Mouse (Mus musculus) hindbrain, postnatal 0 days (tissue): ENCODE measurements around the gene Cldn10. TPM values are rescaled to one million over a fixed set of nuclear protein-coding genes. Genes with fewer than 3 reads are reported as not detected.

Experiments
- ATAC-seq: fragments of 200-750 bp; cut with Nextera tagmentation; 2 replicates; pipeline ENCODE4 v1.8.0; 2017; ENCODE audit warnings: mild to moderate bottlenecking, moderate TSS enrichment, moderate library complexity
- DNase-seq: peaks from one replicate; pipeline ENCODE4 v3.0.0-alpha.2; 2015; ENCODE audit warnings: low spot score
- H3K27ac ChIP-seq: fragments of 300-500 bp; sonication (generic); 2 replicates; pipeline ENCODE4 v1.5.1; 2014; ENCODE audit warnings: mild to moderate bottlenecking
- H3K27me3 ChIP-seq: fragments of 300-500 bp; sonication (generic); 2 replicates; pipeline ENCODE4 v1.6.1; 2014; ENCODE audit warnings: low read length, mixed read lengths; ENCODE audit not compliant: insufficient read depth
- H3K36me3 ChIP-seq: fragments of 300-500 bp; sonication (generic); 2 replicates; pipeline ENCODE4 v1.6.1; 2014; ENCODE audit warnings: low read length, mixed read lengths; ENCODE audit not compliant: insufficient read depth
- H3K4me1 ChIP-seq: fragments of 300-500 bp; sonication (generic); 2 replicates; pipeline ENCODE4 v1.6.1; 2014; ENCODE audit warnings: antibody characterized with exemption, low read length, mixed read lengths; ENCODE audit not compliant: insufficient read depth
- H3K4me2 ChIP-seq: fragments of 300-500 bp; sonication (generic); 2 replicates; pipeline ENCODE4 v1.6.1; 2014; ENCODE audit warnings: low read depth, mild to moderate bottlenecking, low read length, moderate library complexity, mixed read lengths
- H3K4me3 ChIP-seq: fragments of 300-500 bp; sonication (generic); 2 replicates; pipeline ENCODE4 v1.5.1; 2014; ENCODE audit warnings: low read length
- H3K9ac ChIP-seq: fragments of 300-500 bp; sonication (generic); replicated peaks from 2 replicates; pipeline ENCODE4 v1.6.1; 2014; ENCODE audit warnings: mild to moderate bottlenecking, low read length, moderate library complexity, mixed read lengths
- H3K9me3 ChIP-seq: fragments of 300-500 bp; sonication (generic); 2 replicates; pipeline ENCODE4 v1.6.1; 2016; ENCODE audit warnings: low read length, mixed read lengths
- CTCF ChIP-seq: IDR thresholded peaks from 2 replicates; pipeline ENCODE4 v1.5.1; 2016; ENCODE audit warnings: antibody characterized with exemption, control low read depth, low read depth
- WGBS: fragments of 180-500 bp; shearing (Covaris S2); extraction: QIAGEN DNeasy Blood & Tissue Kit; methylation state at CpG from one replicate; pipeline ENCODE4 v1.1.7; 2014; 5-methylcytosine and 5-hydroxymethylcytosine counted together
- polyA plus RNA-seq: library from polyadenylated mRNA; unstranded; fragments of >200 nt; fragmentation: Nextera tagmentation; extraction: Ambion mirVana; gene quantifications from 2 replicates; pipeline ENCODE4 v1.2.1, GENCODE M21; 2015
- total RNA-seq: library from RNA; depleted of rRNA; stranded (reverse); fragments of >200 nt; gene quantifications from 2 replicates; pipeline ENCODE4 v1.2.3, GENCODE M21; 2014

Cldn10 gene
- total and polyA plus RNA-seq, 2 experiments from 2014 or later = 10.0 to 27.4 TPM

GRCm38 (mm10) chr14:118781601-118782000 lies 6.1 kb upstream of the Cldn10 start:
- no peaks in the 10 kb centered on the region for H3K36me3 ChIP-seq
- no peak for ATAC-seq
- WGBS = 88% methylated on average over 7 of the region's 7 CpGs

GRCm38 (mm10) chr14:118782241-118782640 lies 5.5 kb upstream of the Cldn10 start:
- H3K36me3 ChIP-seq = no peaks in the 10 kb centered on the region
- no peaks in the 10 kb centered on the region for H3K9me3 ChIP-seq
- no peak overlapping the region for H3K4me3 ChIP-seq
- ATAC-seq = no peak
- WGBS = 78% methylated on average over 3 of the region's 3 CpGs
- H3K4me2 ChIP-seq = no peak overlapping the region
- H3K9ac ChIP-seq = no peak overlapping the region
- H3K27ac ChIP-seq = no peak overlapping the region
- no peak for DNase-seq
- TF ChIP-seq CTCF = peak; percentile 10; the same call in 1 of the 2 replicates
- no peaks in the 10 kb centered on the region for H3K4me1 ChIP-seq
- no peaks in the 10 kb centered on the region for H3K27me3 ChIP-seq

More at GRCm38 (mm10) chr14:118781601-118782000, 6.1 kb upstream of the Cldn10 start:
- Histone ChIP-seq H3K4me2 (no peak overlapping the region), H3K9ac (no peak overlapping the region), H3K4me1 (no peaks in the 10 kb centered on the region), H3K9me3 (no peaks in the 10 kb centered on the region), H3K27me3 (no peaks in the 10 kb centered on the region), H3K4me3 (no peak overlapping the region), H3K27ac (no peak overlapping the region)
- TF ChIP-seq CTCF = no peak
- no peak for DNase-seq

GRCm38 (mm10) chr14:118783326-118783935 lies 4.3 kb upstream of the Cldn10 start:
- TF ChIP-seq CTCF = no peak
- no peak overlapping the region for H3K9ac ChIP-seq
- H3K27ac ChIP-seq = no peak overlapping the region
- ATAC-seq (no peak), DNase-seq (no peak)
- no peaks in the 10 kb centered on the region for H3K9me3 ChIP-seq
- H3K36me3 ChIP-seq = no peaks in the 10 kb centered on the region
- H3K4me2 ChIP-seq = no peak overlapping the region
- no peaks in the 10 kb centered on the region for H3K4me1 ChIP-seq
- H3K27me3 ChIP-seq = no peaks in the 10 kb centered on the region
- 59% methylated on average over 17 of the region's 17 CpGs for WGBS
- H3K4me3 ChIP-seq = no peak overlapping the region

GRCm38 (mm10) chr14:118790217-118790616 lies 2.5 kb downstream of the Cldn10 start:
- H3K4me3 ChIP-seq = no peak overlapping the region
- no peaks in the 10 kb centered on the region for H3K36me3 ChIP-seq
- no peak for ATAC-seq
- H3K4me1 ChIP-seq = no peaks in the 10 kb centered on the region
- no peak for DNase-seq
- no peak overlapping the region for H3K4me2 ChIP-seq
- no peak overlapping the region for H3K27ac ChIP-seq
- H3K27me3 ChIP-seq = no peaks in the 10 kb centered on the region
- TF ChIP-seq CTCF = no peak
- no peak overlapping the region for H3K9ac ChIP-seq
- 64% methylated on average over 4 of the region's 4 CpGs for WGBS
- H3K9me3 ChIP-seq = no peaks in the 10 kb centered on the region

GRCm38 (mm10) chr14:118792957-118793356 lies 5.2 kb downstream of the Cldn10 start:
- H3K27me3 ChIP-seq = no peaks in the 10 kb centered on the region
- no peaks in the 10 kb centered on the region for H3K9me3 ChIP-seq
- H3K27ac ChIP-seq = no peak overlapping the region
- ATAC-seq = no peak
- H3K36me3 ChIP-seq = no peaks in the 10 kb centered on the region
- H3K4me2 ChIP-seq = no peak overlapping the region
- no peaks in the 10 kb centered on the region for H3K4me1 ChIP-seq
- no peak overlapping the region for H3K9ac ChIP-seq
- H3K4me3 ChIP-seq = no peak overlapping the region
- WGBS = 54% methylated on average over 7 of the region's 7 CpGs
- TF ChIP-seq CTCF = no peak
- no peak for DNase-seq

GRCm38 (mm10) chr14:118793416-118793815 lies 5.7 kb downstream of the Cldn10 start:
- Histone ChIP-seq H3K4me3 (no peak overlapping the region), H3K27ac (no peak overlapping the region), H3K36me3 (no peaks in the 10 kb centered on the region), H3K27me3 (no peaks in the 10 kb centered on the region), H3K9ac (no peak overlapping the region), H3K9me3 (no peaks in the 10 kb centered on the region), H3K4me1 (no peaks in the 10 kb centered on the region), H3K4me2 (no peak overlapping the region)
- DNase-seq = no peak
- no peak for TF ChIP-seq CTCF
- ATAC-seq = no peak
- 86% methylated on average over 6 of the region's 6 CpGs for WGBS

- no peaks in the 10 kb centered on the region for H3K4me1 ChIP-seq
- H3K27ac ChIP-seq = no peak overlapping the region
- no peak for ATAC-seq
- no peak for DNase-seq
- no peaks in the 10 kb centered on the region for H3K9me3 ChIP-seq
- no peaks in the 10 kb centered on the region for H3K36me3 ChIP-seq
- no peaks in the 10 kb centered on the region for H3K27me3 ChIP-seq
- no peak for TF ChIP-seq CTCF
- H3K4me3 ChIP-seq = no peak overlapping the region
- no peak overlapping the region for H3K4me2 ChIP-seq
- H3K9ac ChIP-seq = no peak overlapping the region
- WGBS = 76% methylated on average over 1 of the region's 1 CpGs
Measured at GRCm38 (mm10) chr14:118794196-118794595, 6.5 kb downstream of the Cldn10 start.
